Mouse (Mus musculus) neural tube, embryonic 14.5 days (tissue): ENCODE results near the gene Wdtc1. TPM values are rescaled to one million over a fixed set of nuclear protein-coding genes. Genes with fewer than 3 reads are reported as not detected.
A peak's percentile ranks its signal among the peaks of the same experiment; 100 is the strongest.

Source experiments
- ATAC-seq: fragments of 200-750 bp; cut with Nextera tagmentation; 2 replicates; pipeline ENCODE4 v1.8.0; 2017; ENCODE audit warnings: low read depth, mild to moderate bottlenecking, moderate TSS enrichment, moderate library complexity
- H3K27ac ChIP-seq: fragments of 300-500 bp; sonication (generic); 2 replicates; pipeline ENCODE4 v1.5.1; 2014; ENCODE audit warnings: low read depth, mild to moderate bottlenecking, control low read depth, low read length, moderate library complexity, mixed read lengths
- H3K27me3 ChIP-seq: fragments of 300-500 bp; sonication (generic); 2 replicates; pipeline ENCODE4 v1.6.1; 2014; ENCODE audit warnings: low read length; ENCODE audit not compliant: control insufficient read depth, insufficient read depth
- H3K36me3 ChIP-seq: fragments of 300-500 bp; sonication (generic); 2 replicates; pipeline ENCODE4 v1.6.1; 2014; ENCODE audit warnings: low read length, mixed read lengths; ENCODE audit not compliant: control insufficient read depth, insufficient read depth
- H3K4me1 ChIP-seq: fragments of 300-500 bp; sonication (generic); 2 replicates; pipeline ENCODE4 v1.6.1; 2014; ENCODE audit warnings: low read length; ENCODE audit not compliant: control insufficient read depth, insufficient read depth
- H3K4me2 ChIP-seq: fragments of 300-500 bp; sonication (generic); 2 replicates; pipeline ENCODE4 v1.6.1; 2014; ENCODE audit warnings: mild to moderate bottlenecking, low read depth, low read length, control low read depth
- H3K4me3 ChIP-seq: fragments of 300-500 bp; sonication (generic); 2 replicates; pipeline ENCODE4 v1.5.1; 2014; ENCODE audit warnings: low read depth, low read length, control low read depth, mixed read lengths
- H3K9ac ChIP-seq: fragments of 300-500 bp; sonication (generic); replicated peaks from 2 replicates; pipeline ENCODE4 v1.6.1; 2014; ENCODE audit warnings: low read depth, mild to moderate bottlenecking, control low read depth, low read length, mixed read lengths
- H3K9me3 ChIP-seq: fragments of 300-500 bp; sonication (generic); 2 replicates; pipeline ENCODE4 v1.6.1; 2016; ENCODE audit warnings: low read length; ENCODE audit not compliant: control insufficient read depth
- WGBS: fragments of 180-500 bp; shearing (Covaris S2); extraction: QIAGEN DNeasy Blood & Tissue Kit; methylation state at CpG from one replicate; pipeline ENCODE4 v1.1.7; 2014; 5-methylcytosine and 5-hydroxymethylcytosine counted together
- polyA plus RNA-seq: library from polyadenylated mRNA; unstranded; fragments of >200 nt; fragmentation: Nextera tagmentation; extraction: Ambion mirVana; gene quantifications from 2 replicates; pipeline ENCODE4 v1.2.1, GENCODE M21; 2014

Gene Wdtc1
- polyA plus RNA-seq, 1 experiment from 2014 or later, result 22.3 TPM

DNA sequence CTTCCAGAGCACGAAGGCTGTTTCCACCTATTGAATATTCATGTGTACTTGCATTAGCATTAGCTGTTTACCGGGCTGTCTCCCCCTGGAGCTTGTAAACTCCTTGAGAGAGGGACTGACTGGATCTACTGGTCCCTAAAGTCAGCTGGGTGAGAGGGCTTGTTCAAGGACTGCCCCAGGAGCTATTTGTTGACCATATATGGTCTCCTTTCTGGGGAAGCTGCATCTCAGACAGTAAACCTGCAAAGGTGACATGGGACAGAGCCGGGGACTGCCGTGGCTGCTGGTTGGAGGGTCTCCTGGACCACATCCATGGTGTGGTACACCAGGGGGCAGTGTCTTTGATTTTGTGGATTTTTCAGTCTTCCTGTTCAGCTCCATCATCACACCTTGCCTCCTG is 70.6 kb downstream of the Wdtc1 start:
- Histone ChIP-seq H3K9me3 (no peaks in the 10 kb centered on the region), H3K36me3 (no peaks in the 10 kb centered on the region), H3K4me1 (0 out of 2 replicates have a peak, but pooled peaks cover 5% of the 10 kb centered on the region), H3K27ac (peak overlapping the region; percentile 34; the same call in 1 of the 2 replicates), H3K4me2 (no peak overlapping the region), H3K9ac (no peak overlapping the region), H3K4me3 (no peak overlapping the region), H3K27me3 (no peaks in the 10 kb centered on the region)
- no peak for ATAC-seq
- 18% methylated on average over 4 of the region's 4 CpGs for WGBS

DNA sequence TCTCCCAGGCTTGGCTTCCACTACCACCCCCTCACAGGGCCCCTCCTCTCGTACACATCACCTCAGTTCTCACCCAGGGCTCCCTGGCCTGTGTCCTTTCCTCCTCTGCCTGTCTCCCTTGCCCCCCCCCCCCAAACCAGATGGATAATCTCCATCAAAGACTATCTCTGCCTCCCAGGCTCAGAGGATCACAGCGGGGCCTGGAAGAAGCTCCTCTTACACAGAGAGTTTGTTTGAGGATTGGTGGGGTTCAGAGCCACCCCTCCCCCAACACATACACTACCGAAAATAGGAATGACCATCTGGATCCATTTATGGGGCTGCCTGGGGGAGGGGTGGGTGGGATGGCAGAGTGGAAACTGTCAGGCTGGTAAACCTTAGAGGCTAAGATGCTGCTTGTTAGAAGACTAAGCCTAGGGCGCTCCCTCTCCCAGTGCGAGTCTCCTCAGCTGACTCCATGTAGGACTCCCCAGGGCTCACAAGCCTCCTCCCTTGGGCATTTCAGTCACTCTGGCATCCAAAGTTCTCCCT is 71.3 kb downstream of the Wdtc1 start:
- no peaks in the 10 kb centered on the region for H3K27me3 ChIP-seq
- no peak overlapping the region for H3K9ac ChIP-seq
- H3K9me3 ChIP-seq, result no peaks in the 10 kb centered on the region
- no peak overlapping the region for H3K4me3 ChIP-seq
- H3K4me1 ChIP-seq, result 0 out of 2 replicates have a peak, but pooled peaks cover 5% of the 10 kb centered on the region
- H3K27ac ChIP-seq, result peak overlapping the region; percentile 34; the same call in 1 of the 2 replicates
- H3K4me2 ChIP-seq, result no peak overlapping the region
- 27% methylated on average over 5 of the region's 5 CpGs for WGBS
- no peak for ATAC-seq
- no peaks in the 10 kb centered on the region for H3K36me3 ChIP-seq

DNA sequence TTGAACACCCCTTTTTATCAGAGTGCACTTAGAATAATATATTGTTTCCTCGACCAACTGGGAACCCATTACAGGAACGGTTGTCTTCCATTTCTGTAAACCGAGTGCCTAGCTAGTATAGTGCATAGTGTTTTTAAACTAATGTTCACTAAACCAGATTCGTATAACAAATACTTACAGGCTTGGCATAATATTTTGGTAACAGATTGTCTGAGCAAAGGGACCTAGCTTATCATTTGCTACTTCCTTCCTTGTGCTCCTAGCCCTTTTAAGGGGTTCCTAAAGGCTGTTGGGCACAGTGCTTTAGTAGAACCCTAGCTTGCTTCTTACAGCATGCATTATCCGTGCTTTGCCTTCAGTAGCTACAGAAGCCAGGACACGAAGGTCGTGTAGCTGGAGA is 71.8 kb downstream of the Wdtc1 start:
- Histone ChIP-seq H3K9me3 (no peaks in the 10 kb centered on the region), H3K9ac (no peak overlapping the region), H3K27me3 (no peaks in the 10 kb centered on the region), H3K4me3 (no peak overlapping the region), H3K27ac (0 out of 2 replicates have a peak overlapping the region, but pooled peaks have one; percentile 22), H3K4me1 (peaks cover 6% of the 10 kb centered on the region; the same call in 1 of the 2 replicates), H3K4me2 (no peak overlapping the region), H3K36me3 (no peaks in the 10 kb centered on the region)
- WGBS, result 46% methylated on average over 7 of the region's 7 CpGs
- ATAC-seq, result no peak

DNA sequence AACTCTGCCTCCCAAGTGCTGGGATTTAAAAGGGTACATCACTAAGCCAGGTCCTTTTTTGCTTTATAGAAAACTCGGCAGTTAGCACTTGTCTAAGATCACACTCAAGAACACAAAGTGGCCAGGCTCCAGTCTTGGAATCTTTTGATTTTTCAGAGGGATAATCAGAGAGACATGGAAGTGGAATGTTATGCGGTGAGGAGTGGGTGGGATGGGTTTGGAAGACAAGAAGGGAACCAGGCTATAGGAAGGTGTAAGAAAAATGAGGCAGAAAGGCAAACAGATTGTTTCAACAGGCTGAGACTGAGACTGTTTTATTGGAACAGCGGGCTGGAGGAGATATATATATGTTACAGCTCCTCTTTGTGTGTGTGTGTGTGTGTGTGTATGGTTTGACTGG is 74.8 kb downstream of the Wdtc1 start:
- Histone ChIP-seq H3K27me3 (no peaks in the 10 kb centered on the region), H3K4me2 (no peak overlapping the region), H3K27ac (peak overlapping the region; percentile 91; the same call in 1 of the 2 replicates), H3K9me3 (no peaks in the 10 kb centered on the region), H3K9ac (no peak overlapping the region), H3K4me1 (peaks cover 16% of the 10 kb centered on the region), H3K4me3 (no peak overlapping the region), H3K36me3 (no peaks in the 10 kb centered on the region)
- 89% methylated on average over 3 of the region's 3 CpGs for WGBS
- ATAC-seq, result no peak

DNA sequence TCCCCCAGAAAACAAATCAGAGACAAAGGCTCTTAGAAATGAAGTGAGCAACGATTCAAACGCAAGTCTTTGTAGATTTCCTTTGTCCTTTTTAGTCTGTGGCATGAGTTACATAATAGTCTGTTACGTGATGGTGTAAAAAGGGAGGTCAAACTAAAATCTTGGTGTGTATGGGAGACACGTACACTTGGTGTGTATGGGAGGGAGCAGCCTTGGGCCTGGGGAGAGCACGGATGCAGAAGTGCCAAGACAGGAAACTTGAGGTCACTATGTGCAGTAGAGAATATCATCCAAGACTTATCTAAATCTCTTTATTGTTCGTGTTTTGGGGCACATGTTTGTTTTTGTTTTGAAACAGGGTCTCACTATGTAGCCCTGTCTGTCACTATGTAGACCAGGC is 75.2 kb downstream of the Wdtc1 start:
- Histone ChIP-seq H3K4me3 (peak overlapping the region; percentile 80), H3K4me2 (peak overlapping the region; percentile 41), H3K36me3 (no peaks in the 10 kb centered on the region), H3K4me1 (peaks cover 16% of the 10 kb centered on the region), H3K9ac (peak overlapping the region; percentile 76; the same call in 1 of the 2 replicates), H3K27me3 (no peaks in the 10 kb centered on the region), H3K27ac (peak overlapping the region; percentile 91), H3K9me3 (no peaks in the 10 kb centered on the region)
- ATAC-seq, result 0 out of 2 replicates have a peak, but pooled peaks have one; percentile 28
- WGBS, result 28% methylated on average over 6 of the region's 6 CpGs

DNA sequence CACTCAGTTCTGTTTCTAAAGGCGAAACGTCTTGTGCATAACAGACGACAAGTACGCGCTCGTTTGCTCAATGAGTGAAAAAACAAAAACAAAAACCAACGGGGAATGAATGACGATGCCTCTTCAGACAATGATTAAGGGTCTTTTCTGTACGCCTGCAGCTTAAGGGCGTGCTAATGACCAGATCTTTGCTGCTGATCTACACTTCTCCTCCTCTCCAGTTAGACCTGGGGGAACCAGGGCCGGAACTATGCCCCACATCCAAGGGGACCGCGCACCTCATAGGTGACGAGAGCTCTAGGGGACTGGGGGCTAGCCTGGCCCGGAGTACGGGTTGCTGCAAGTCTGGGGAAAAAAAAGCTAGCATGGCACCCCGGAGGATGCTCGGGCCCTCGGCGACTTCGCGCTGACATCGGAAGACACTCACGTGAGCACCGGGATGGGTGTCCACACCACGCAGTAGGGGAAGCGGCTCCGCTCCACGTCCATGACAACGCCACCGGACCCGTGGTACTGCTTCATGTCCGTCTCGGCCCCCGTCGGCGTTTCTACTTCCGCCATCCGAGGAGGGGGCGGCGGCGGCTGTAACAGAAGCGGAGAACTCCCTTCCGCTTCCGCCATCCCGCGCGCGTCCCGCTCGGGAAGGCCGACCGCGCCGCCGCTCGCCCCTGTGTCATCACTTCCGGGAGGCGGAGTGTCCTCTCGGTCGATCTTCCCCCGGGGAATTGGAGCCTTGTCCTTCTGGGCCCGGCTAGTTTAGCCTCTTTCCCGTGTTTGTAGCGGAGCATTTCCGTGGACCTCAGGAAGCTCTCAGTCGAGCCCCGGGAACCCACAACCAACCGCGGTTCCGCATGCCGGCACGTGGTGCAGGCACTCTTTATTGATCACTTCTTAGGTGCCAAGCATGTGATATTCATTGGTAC is 75.9 kb downstream of the Wdtc1 start, which contains the start of gene Tmem222:
Gene Tmem222 (minus strand): TSS at position 689 of the 923 bp plus-strand sequence.
- Histone ChIP-seq H3K4me2 (peak within 1 kb of the TSS; percentile 41), H3K36me3 (no peaks in the 10 kb centered on the region), H3K27me3 (no peaks in the 10 kb centered on the region), H3K4me3 (peak within 1 kb of the TSS; percentile 80), H3K9me3 (no peaks in the 10 kb centered on the region), H3K9ac (peak within 1 kb of the TSS; percentile 76), H3K4me1 (peaks cover 14% of the 10 kb centered on the region), H3K27ac (peak within 1 kb of the TSS; percentile 91)
- ATAC-seq, result peak; percentile 92
- under 1% methylated on average over 73 of the region's 73 CpGs for WGBS

DNA sequence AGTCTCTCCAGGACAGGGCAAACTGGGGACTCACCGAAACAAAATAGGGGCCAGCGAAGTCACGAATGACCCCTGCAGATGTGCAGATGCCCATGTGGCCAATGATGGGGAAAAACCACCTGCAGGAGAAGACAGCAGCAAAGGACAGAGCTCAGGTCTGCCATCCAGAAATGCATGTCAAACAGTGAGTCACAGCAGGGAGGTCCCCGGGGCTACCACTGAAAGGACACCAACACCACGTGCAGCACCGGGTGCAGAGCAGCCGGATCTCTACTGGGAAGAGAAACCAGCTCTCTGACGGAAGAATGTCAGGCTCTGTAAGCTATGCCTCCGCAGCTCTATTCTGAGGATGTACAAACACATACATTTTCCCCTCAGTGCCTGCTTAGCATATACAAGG is 82.4 kb downstream of the Wdtc1 start:
- Histone ChIP-seq H3K9ac (no peak overlapping the region), H3K27ac (no peak overlapping the region), H3K27me3 (no peaks in the 10 kb centered on the region), H3K36me3 (peaks cover 24% of the 10 kb centered on the region), H3K4me2 (no peak overlapping the region), H3K9me3 (no peaks in the 10 kb centered on the region), H3K4me1 (peaks cover 5% of the 10 kb centered on the region), H3K4me3 (no peak overlapping the region)
- ATAC-seq, result no peak
- WGBS, result 88% methylated on average over 9 of the region's 9 CpGs

DNA sequence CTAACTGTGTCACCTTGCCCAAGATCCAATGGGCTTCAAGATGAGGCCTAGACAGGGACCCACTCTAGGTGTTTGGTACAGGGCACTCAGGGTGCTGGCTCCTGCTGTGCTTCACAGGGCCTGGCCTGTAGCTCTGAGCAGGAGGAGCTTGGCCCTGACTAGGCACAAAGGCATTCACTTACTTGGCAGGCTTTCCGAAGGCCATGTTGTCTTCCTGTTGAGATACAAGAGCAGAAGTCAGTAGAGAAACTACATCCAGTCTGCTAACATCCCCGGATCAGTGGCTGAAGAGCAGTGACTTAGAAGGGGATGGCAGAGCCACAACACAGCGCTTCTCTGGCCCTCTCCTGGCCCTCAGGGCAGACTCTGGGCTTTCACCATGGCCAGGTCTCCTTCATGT is 83.7 kb downstream of the Wdtc1 start:
- H3K9me3 ChIP-seq, result no peaks in the 10 kb centered on the region
- H3K4me3 ChIP-seq, result no peak overlapping the region
- H3K4me1 ChIP-seq, result no peaks in the 10 kb centered on the region
- WGBS, result 96% methylated on average over 3 of the region's 3 CpGs
- H3K27ac ChIP-seq, result no peak overlapping the region
- peaks cover 33% of the 10 kb centered on the region for H3K36me3 ChIP-seq
- ATAC-seq, result no peak
- no peaks in the 10 kb centered on the region for H3K27me3 ChIP-seq
- H3K9ac ChIP-seq, result no peak overlapping the region
- no peak overlapping the region for H3K4me2 ChIP-seq

DNA sequence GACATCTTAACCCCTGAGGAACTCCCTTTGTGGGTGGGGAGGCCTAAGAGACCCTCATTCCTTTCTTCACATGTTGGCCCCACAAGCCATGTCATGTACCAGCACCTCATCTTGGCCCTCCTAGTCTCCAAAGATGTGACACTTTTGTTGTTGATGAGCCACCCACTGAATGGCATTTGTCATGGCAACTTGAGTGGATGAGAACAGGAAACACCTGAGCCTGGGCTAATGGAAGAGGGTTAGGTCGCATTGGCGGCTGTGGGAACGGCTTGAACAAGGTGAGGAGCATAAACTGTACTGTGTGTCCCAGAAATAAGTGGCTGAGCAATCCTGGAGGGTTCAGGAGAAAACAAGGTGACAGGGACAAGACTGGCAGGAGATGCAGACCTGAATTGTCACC is 84.3 kb downstream of the Wdtc1 start:
- WGBS, result 93% methylated on average over 3 of the region's 3 CpGs
- Histone ChIP-seq H3K27me3 (no peaks in the 10 kb centered on the region), H3K36me3 (peaks cover 33% of the 10 kb centered on the region), H3K9me3 (no peaks in the 10 kb centered on the region), H3K4me1 (no peaks in the 10 kb centered on the region), H3K4me2 (no peak overlapping the region), H3K4me3 (no peak overlapping the region), H3K9ac (no peak overlapping the region), H3K27ac (no peak overlapping the region)
- no peak for ATAC-seq
